In genomic region chr13:76098493-76099303, GRCm38 (mm10) we compare ENCODE assay signal across 1 mouse cellular context.
A peak's percentile ranks its signal among the peaks of the same experiment; 100 is the strongest.
TF ChIP-seq lines count a peak whose summit lies in the region.

Arsk (minus strand) TSS chr13:76098660.
Ttc37 (plus strand) TSS chr13:76098734.

TF ChIP-seq in CH12.LX, 34 proteins besides CTCF, POLR2A, EP300 and RAD21 (continued from another document):
- TF ChIP-seq SMC3 (IDR thresholded peaks at IDR 0.05; ENCODE audit: low read depth, low read length) (no peak), PAX5 (IDR thresholded peaks at IDR 0.05; ENCODE audit: low read length) (no peak), POLR2AphosphoS2 (IDR thresholded peaks at IDR 0.05; ENCODE audit: low read depth, low read length) (0 out of 2 replicates have a peak, but pooled peaks have one; percentile 27), ETS1 (conservative IDR thresholded peaks at IDR 0.05; ENCODE audit: low read depth, low read length) (no peak; the same call in 1 of the 2 replicates), SIN3A (IDR thresholded peaks at IDR 0.05; ENCODE audit: low read length) (peak; percentile 100), BHLHE40 (IDR thresholded peaks at IDR 0.05; ENCODE audit: low read depth, low read length) (peak; percentile 41; the same call in 1 of the 2 replicates), NRF1 (IDR thresholded peaks at IDR 0.05; ENCODE audit: low read depth, low read length) (peak; percentile 89), E2F4 (IDR thresholded peaks at IDR 0.05; ENCODE audit: insufficient replicate concordance, low read depth, low read length) (peak; percentile 36; the same call in 1 of the 2 replicates), HCFC1 (IDR thresholded peaks at IDR 0.05; ENCODE audit: low read depth, low read length) (peak; percentile 99), CHD2 (IDR thresholded peaks at IDR 0.05; ENCODE audit: low read length) (peak; percentile 72), JUN (IDR thresholded peaks at IDR 0.05; ENCODE audit: insufficient read depth, low read depth, low read length) (no peak), GABPA (IDR thresholded peaks at IDR 0.05; ENCODE audit: insufficient replicate concordance, low read depth, low read length) (peak; percentile 81; the same call in 1 of the 2 replicates), USF2 (conservative IDR thresholded peaks at IDR 0.05; ENCODE audit: low read depth, low read length) (no peak), MYC (IDR thresholded peaks at IDR 0.05; ENCODE audit: low read depth, low read length) (peak; percentile 88), USF1 (IDR thresholded peaks at IDR 0.05; ENCODE audit: low read depth, low read length) (no peak), RCOR1 (conservative IDR thresholded peaks at IDR 0.05; ENCODE audit: low read depth, low read length) (no peak), ELF1 (IDR thresholded peaks at IDR 0.05; ENCODE audit: low read depth, low read length) (peak; percentile 72; the same call in 1 of the 2 replicates), ZNF384 (IDR thresholded peaks at IDR 0.05; ENCODE audit: low read depth, low read length) (no peak)
